Mouse (Mus musculus) testis, adult 2 months (tissue): ENCODE results near the gene Rcsd1.

ENCODE experiments used
- CTCF ChIP-seq: fragments of 200-500 bp; IDR thresholded peaks from 2 replicates; pipeline ENCODE4 v1.5.1; 2012; ENCODE audit warnings: low read depth, mild to moderate bottlenecking, inconsistent platforms, low read length, moderate library complexity; ENCODE audit not compliant: control insufficient read depth, insufficient read depth, insufficient replicate concordance
- POLR2A ChIP-seq: fragments of 200-500 bp; IDR thresholded peaks from 2 replicates; pipeline ENCODE4 v1.6.1; 2012; ENCODE audit warnings: low read depth, mild to moderate bottlenecking, inconsistent platforms, low read length, moderate library complexity; ENCODE audit not compliant: control insufficient read depth

DNA sequence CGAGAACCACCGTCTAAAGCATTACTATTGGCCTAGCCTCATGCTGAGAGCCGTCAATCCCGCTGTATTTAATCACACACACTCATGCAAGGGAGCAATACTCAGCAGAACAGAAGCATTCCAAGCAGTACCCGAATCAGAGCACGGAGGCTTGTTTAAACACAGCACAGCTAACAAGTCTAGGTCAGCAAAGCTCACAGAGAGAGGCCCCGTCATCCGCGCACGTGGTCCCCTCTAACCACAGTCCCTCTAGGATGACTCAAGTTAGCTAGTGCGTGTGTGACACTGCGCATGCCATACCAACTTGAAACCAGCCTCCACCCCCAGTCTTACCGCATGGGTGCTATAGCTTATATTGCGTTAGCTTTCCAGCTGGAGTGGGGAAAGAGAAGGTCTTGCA lies 106.3 kb downstream of the Rcsd1 start:
- TF ChIP-seq POLR2A, result no peak
- TF ChIP-seq CTCF, result no peak
